Mouse (Mus musculus) liver, postnatal 0 days (tissue): ENCODE data around the gene Wdr93.

Experiments used
- CTCF ChIP-seq: sonication (generic); IDR thresholded peaks from 2 replicates; pipeline ENCODE4 v1.5.1; 2016; ENCODE audit warnings: antibody characterized with exemption, low read depth
- EP300 ChIP-seq: IDR thresholded peaks from 2 replicates; pipeline ENCODE4 v1.6.1; 2016; ENCODE audit warnings: antibody characterized with exemption, low read depth, mild to moderate bottlenecking

DNA sequence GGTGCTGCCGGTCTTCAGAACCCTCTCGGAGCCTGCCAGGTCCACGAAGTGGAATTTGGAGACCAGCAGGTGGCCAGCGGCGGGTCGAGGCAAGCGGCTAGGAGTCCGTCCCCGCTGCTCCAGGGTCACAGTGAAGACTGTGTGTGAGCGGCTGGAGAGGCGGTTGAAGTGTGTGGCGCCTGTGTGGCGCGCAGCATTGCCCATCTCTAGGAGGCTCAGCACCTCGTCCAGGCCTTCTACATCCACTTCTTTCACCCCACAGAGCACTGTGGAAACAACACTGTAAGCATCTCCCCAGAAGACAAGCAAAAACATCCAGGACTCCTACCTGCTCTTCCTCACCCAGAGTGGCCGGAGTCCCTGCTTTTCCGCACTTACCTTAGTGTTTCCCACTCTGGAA, 32.1 kb upstream of the Wdr93 start:
- TF ChIP-seq CTCF (no peak), EP300 (no peak)
